Mouse (Mus musculus) cerebellum, adult 9-11 months (tissue): ENCODE results near the gene Slamf8.

ENCODE experiments used
- DNase-seq: peaks from one replicate; pipeline ENCODE4 v3.0.0; 2022

The Slamf8 gene

DNA sequence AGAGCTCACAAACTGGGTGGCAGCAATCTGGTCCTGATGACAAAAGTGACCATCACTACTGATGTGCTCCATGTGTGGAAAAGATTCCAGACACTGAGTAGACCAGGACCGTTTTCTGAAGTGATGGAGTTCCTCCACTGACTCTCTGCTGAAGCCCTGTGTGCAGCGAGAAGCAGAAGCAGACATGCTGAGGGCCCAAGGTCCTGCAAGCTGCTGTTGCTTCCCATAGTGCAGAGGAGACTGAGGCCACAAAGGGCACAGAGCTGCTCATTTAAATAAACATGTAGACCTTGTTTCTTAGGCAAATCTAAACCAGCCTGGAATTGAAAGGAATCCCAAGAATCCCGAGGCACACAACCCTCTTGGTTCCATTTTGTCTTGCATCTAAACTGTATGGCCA is 3.0 kb upstream of the Slamf8 start:
- DNase-seq = no peak

DNA sequence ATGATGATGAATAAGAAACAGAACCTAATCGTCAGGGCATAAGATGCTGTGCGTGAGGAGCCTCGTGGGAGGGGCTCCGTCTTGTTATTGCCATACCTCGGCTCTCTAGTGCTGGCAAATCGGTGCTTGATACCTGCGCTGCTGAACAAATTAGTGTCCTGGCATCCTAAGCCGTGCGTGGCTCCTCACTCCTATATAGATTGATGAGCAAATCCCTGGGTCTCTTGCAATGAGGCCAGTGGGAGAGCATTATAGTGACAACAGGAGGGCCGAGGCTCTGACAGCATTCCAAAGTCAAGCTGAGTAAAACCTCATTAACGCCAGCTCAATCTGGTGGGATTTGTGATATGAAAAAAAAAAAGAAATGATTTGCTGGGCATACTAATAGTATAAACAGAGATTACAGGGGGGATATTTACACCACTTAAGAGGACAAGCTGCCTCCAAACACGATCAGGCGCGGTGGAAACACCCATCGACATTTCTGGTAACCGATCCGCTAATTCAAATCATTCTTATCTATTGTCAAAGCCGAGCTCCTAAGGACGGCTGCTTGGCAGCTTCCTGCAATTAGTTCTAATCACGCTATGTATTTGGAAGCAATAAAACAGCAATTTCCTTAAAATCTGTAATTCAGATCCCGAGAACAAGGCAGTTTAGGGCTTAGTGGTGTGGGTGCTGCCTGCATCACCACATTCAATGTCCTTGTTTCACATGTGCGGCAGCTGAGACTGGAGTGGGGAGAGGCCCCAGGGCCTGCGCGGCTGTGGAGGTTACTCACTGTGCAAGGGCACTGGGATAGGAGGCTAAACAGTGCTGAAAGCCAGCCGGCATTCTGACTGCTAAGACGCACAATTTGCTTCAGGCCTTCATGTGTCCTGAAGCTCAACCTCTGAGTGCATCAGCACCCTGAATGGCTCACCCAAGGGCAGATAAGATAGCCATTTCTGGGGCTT is 4.5 kb downstream of the Slamf8 start:
- no peak for DNase-seq

DNA sequence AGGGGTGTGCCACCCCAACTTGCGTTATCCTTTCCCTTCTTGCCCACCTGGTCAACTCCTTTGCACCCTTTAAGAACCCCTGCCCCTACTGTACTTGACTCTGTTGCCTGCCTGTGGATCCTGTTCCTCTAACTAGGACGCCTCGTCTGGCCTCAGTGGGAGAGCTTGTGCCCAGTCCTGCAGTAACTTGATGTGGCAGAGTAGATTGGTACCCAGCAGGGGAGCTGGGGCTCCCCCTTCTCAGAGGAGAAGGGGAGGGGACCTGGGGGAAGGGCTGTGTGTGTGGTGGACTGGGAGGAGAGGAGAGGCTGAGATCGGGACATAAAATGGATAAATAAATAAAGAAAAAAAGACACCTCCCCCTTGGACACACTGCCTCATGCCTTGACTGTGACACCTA is 5.3 kb downstream of the Slamf8 start:
- no peak for DNase-seq

DNA sequence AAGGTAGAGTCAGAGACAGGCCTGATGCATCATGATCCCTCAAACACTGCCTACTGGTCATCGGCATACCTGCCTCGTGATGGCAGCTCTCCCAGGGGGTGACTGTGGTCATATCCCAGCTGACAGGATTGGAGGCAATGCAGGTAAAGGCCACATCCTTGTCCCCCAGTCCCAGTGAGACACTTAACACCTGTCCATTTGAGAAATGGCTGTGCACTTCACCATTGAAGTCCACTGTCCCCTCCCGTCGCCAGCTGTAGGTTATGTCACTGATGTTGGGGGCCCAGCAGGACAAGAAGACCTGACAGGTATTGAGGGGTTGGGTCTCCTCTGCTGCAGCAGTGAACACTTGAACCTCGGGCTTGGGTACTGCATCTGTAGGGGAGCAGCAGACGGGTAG is 6.1 kb downstream of the Slamf8 start:
- DNase-seq = no peak

DNA sequence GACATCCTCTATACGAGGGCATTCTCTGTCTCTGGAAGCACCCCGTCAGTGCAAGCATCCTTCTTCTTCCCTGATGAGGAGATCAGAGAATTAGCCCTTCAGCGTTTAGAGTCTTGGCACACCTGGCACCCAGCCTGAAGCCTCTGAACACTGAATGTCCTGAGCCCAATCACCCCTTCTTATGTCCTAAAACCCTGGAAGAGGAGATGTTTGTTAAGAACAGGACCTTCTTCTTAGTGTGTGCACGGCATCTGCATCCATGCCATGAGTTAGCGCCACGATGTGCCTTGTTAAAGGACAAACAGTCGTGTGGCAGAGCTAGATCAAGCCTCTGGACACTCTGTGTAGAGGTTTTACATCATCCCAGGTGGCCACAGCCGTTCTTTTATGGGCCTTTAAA is 7.9 kb downstream of the Slamf8 start:
- DNase-seq = no peak

DNA sequence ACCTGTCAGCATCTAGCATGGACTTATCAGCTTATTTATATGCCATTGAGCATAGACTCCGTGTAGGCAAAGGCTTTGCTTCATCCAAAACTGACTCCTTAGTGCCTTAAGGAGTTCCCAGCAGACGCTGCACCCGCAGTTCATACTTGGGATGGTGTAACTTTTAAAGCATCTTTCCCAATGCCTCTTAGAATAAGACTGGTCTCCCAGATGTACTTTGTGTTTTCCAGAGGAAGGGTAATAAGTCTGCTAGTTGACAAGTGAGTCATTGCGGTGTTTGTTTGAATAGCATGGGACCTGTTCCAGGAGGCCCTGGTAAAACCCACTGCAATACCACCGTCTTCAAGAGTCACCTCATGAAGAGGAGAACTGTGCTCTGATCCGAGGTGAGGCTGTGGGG is 10.3 kb downstream of the Slamf8 start:
- no peak for DNase-seq

DNA sequence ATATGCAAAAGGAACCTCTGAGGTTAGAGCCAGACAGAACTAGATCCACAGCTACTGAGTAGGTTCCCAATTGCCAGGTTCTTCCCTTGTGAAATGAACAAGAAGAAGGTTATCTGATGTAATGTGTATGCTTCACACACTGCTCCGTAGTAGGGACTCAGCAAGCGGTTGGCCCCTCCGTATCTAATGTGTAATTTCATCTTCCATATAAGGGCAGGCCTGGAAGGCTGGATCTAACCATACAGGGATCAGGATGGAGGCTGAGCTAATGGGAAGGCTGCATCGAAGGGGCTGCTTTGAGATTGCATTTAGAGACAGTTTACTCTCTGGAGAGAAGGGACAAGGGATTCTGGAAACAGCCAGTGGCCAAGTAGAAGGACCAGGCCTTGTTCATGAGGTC is 22.6 kb downstream of the Slamf8 start:
- no peak for DNase-seq

DNA sequence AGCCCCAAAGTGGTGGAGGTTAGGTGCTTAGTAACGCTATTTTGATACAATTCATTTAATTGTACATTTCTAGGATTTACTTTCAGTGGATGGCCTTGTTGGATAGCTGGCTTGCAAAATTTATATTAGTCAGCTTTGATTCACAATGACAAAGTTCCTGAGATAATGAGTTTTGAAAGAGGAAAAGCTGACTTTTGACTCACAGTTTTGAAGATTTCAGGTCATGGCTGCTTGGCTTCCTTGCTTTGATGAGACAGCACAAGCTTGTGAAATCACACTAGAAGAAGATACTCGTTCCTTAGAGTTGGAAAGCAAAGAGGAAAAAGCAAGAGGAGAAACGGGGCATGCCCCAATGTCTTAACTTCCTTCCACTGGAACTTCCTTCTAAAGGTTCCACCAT is 24.2 kb downstream of the Slamf8 start:
- no peak for DNase-seq

DNA sequence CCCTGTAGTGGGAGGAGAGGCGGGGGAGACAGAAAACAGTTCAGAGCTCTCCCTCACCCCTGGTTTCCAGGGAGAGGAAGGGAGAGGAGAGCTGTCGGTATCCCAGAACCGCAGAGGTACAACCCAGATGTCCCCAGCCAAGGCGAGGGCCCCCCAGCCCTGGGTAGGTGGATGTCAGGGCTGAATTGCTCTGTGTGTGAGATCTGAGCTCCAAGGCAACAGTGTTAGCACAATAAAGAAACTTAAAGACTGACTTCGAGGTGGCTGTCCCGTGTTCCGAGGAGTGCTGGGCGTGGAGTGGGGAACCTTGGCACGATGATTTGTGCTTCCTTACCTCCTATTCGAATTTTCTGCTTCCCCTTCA is 26.9 kb downstream of the Slamf8 start:
- DNase-seq = no peak

DNA sequence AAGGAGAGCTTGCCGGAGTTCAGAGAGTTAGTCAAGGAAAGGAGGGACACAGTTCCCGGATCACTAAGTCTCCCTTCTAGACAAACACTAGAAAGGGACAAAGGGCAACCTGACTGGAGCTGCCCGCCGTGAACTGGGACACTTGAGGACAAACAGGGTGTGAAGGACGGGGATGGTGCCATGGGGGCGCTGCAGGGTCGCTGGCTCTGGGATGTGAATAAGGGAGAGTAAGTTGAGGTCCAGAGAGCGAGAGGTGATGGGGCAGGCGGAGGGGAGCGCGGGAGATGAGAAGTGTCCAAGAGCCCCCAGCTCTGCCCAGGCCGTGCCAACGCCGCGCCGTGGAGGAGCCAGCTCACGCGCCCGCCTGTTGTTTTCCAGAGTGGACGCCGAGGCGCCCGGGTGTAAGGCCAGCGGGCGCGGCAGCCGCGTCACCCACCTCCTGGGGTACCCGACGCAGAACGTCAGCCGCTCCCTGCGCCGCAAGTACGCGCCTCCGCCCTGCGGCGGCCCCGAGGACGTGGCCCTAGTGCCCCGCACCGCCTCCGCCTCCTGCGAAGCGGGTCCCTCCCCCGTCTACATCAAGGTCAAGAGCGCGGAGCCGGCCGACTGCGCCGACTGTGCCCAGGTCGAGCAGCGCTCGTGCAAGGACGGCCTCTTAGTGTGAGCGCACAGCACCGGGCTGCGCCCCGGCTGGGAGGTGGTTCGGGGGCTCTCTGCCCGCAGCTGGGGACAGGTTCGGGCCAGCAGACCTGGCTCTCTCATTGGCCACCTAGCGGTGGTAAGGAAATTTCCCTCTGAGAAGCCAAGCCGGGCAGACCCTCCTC is 27.5 kb downstream of the Slamf8 start:
- peak; percentile 76 for DNase-seq

DNA sequence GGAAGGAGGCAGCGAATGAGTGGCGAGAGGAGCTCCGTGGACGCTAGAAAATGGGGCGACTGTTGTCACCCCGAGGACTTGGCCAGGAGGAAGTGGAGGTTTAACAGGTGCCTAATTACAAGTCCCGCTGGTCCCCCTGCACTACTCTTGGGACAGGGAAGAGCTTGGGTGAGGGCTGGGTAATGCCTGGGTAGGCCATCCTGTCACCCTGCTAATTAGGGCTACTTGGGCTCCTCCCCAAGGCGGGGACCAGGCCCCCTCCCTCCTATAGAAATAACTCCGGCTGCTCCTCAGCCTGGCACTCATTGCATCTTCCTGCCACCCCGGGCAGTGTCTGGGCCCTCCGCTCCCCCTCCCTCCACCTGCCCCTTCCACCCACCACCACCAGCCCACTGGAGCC is 34.7 kb downstream of the Slamf8 start, which contains the start of gene Vsig8:
Vsig8 (plus strand) TSS at position 301 of the 400 bp plus-strand sequence.
- no peak for DNase-seq

DNA sequence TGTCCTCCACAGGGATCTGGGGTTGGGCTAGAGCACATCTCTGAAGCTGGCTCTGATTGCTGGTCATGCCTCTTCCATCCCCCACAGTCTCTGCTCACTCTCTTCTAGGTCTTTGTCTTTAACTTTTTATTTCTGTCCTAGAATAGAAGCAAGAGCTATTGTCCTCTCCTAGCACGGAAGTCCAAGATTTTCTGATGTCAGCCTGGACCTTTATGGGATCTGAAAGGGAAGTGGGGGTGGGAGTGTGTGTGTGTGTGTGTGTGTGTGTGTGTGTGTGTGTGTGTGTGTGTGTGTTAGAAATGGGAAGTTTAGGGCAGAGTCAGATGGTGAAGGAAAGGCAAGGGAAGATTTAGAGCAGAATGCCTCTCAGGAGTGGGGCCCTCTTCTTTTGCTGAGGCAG is 37.7 kb downstream of the Slamf8 start:
- DNase-seq = no peak

DNA sequence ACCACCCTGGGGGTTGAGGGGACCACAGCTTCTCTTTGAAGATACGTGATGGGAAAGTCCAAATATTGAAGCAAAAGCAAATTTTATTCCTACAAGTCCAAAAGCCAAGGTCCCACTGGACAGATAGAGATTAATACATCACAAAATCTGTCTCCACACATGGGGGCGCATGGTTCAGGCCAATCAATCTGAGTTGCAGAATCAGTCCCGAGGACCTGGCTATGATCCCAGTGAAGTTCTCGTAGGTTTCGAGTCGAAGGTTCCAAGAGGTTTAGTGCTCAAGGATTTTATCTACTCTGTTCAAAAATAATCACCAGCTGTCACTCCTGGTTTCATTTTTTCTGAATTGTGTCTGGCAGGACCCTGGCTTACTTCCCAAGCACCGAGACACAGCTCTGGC is 39.4 kb downstream of the Slamf8 start:
- no peak for DNase-seq

DNA sequence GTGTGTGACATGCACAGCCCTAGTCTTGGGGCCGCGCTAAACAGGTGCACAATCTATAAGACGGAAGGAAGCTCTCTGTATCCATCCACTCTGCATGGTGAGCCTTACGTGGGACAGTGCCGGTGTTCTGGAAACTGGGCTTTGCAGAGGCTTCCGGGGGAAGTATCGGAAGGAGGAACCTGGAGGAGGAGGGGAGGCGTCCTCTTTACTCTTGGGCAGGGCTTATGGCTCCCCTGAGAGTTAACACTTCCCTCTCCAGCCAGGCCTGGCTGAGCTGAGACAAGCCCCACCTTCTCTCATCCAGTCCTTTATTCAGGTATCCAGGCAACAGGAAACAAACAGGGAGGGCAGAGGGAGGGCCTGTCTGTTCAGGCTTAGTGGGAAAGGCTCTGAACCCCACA is 39.8 kb downstream of the Slamf8 start:
- DNase-seq = no peak

DNA sequence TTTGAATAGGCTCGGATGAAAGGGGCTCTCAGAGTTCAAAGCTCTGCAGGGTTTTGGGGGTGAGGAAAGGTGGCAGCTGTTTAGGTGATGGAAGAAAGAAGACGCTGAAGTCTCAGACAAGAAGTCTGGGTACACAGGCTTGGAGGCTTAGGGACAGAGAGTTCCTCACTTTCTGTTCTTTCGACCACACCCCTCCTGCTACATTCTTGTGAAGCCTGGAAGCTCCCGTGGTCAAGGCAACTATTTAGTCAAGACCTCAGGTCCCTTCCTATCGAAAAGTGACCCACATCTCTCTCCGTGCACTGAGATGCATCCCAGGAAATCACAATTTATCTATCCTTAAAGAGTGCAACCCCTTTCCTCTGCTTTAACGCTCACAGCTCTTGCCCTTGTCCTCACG is 40.7 kb downstream of the Slamf8 start:
- DNase-seq = no peak

DNA sequence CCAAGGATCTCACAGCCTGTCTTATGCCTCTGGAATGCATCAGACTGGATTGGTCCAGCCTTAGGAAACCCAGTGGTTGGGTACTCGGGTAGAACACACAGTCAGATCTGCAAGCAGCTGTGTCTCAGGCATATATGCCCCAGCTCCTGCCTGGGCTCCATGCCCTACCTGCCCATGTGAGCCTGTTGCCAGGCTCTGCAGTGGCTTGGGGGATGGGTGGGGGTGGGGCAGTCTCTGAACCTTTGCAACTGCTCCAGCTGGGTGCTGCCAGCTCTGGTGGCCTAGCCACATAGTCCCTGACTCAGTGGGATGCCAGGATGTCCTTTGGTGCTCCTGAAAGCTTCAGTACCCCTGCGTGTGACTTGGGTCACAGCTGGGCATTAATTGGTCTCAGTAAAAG is 41.1 kb downstream of the Slamf8 start:
- no peak for DNase-seq

DNA sequence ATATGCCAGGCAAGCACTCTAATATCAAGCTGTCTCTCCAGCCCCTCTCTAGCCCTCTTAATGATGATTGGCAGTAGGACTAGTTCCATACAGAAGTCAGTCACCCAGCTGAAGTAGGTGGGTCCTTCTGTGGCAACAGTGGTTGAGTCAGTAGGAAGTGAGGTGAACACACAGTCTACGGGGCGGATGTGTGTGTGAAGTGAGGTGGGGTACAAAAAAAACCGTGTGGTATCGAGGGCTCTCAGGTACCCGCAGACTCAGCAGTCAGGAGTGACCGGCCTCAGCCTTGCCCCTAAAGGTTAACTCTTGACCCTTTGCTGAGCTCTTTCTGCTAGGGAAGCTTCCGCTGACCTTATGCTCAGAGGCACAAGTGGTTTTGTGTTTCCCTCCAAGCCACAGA is 41.9 kb downstream of the Slamf8 start:
- DNase-seq = no peak

DNA sequence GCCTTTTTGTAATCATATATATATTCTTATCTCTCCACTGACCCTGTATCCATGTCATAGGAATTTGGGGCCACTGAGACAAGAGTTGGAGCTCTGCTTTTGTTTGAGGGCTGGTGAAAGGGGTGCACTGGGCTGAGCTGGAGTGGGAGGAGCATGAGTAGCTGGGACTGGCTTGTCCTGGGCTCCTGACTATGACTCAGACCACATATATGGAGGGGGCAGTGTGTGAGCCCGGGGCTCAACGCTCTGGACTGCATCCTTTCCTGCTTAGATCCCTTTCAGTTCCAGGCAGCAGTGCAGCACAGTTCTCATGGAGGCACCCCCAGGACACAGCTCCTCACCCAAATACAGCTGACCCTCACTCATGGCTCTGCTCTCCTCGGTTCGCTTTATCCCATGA is 44.3 kb downstream of the Slamf8 start:
- no peak for DNase-seq

DNA sequence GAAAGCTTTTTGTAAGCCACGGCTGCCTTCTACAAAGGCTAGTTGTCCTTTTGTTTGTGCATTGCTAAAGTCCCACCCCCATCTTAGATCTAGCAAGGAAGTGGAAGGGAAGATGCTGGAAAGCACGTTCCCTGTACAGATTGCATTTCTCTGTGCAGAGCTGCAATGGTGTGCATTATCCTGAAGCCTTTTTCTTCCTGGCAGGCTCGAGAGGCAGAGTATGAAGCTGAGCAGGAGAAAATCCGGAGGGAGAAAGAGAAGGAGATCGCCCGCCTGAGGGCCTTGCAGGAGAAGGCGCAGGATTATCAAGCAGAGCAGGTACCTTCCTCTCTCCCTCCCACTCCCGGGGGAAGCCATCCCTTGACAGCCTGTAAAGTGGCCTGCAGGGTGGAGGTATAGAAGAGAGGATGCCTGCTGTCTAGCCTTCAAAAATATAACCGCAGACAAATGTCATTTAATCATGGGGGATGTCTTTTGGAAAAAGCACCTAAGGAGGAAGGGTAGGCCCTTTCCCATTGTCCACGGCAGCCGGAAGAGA is 50.0 kb downstream of the Slamf8 start:
- no peak for DNase-seq

DNA sequence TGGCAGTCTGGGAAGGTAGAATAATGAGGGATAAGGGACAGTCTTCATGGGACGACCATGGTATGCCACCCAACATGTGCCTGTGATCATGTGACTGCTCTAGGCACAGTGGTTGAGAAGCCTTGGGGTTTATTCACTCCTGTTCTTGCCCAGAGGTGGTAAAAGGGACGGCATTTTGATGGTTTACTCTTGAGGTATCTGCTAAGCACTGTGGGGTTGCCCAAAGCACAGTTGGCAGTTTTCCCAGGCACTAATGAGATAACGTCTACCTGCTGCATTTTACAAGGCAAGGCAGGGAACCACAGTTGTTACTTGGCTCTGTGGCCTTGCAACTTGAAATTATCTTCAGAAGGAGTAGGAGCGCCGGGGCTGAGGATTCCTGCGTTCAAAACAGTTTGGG is 50.5 kb downstream of the Slamf8 start:
- DNase-seq = no peak

DNA sequence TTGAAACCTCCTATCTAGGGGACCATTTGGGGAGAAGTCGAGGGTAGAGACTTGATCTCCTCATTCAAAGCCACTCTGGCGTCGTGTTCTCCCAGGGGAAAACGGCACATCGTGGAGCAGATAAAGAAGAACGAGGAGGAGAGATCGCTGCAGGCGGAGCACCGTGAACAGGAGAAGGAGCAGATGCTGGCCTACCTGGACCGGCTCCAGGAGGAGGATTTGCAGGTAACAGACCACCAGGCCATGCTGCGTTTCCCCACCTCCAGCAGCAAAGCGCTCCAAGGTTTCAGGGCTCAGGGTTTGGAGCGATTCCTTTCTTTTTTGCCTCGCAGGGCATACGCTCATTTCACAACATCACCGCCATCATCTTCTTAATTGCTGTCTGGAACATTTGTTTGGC is 55.3 kb downstream of the Slamf8 start:
- DNase-seq = no peak

DNA sequence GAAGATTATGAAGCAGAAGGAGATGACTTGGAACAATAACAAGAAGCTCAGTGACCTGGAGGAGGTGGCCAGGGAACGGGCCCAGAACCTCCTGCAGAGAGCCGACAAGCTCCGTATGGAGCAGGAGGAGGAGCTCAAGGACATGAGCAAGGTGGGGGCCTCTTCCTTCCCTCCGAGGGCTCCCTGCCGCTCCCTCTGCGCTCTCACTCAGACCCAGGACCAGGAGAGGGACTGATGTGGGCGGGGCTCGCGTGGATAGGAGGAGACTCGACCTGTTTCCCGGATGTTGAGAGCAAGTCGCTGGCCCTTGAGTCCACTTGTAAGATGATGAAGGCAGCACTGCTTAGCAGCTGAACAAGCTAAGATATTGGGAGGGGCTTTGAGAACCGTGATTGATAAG is 57.8 kb downstream of the Slamf8 start:
- DNase-seq = peak; percentile 86
